Mouse (Mus musculus) left cerebral cortex, postnatal 14 days (tissue): Measurements from ENCODE around the gene Ing1. TPM values are rescaled to one million over a fixed set of nuclear protein-coding genes. Genes with fewer than 3 reads are reported as not detected.

Experiments
- DNase-seq, 2 experiments: peaks; one replicate each; pipeline ENCODE4 v3.0.0; 2021 to 2022; ENCODE audit warnings: low spot score in 2 of 2, mixed read lengths in 1 of 2
- intact Hi-C: fragments of 180-260 bp; cut with DNase I; formaldehyde crosslinking; loops from one replicate; pipeline ENCODE4 v1.15.1; 2025
- total RNA-seq, 2 experiments: library from RNA; stranded (reverse); gene quantifications; 2 replicates each; pipeline ENCODE4 v1.2.3; 2021

Ing1 gene
- total RNA-seq, 2 experiments from 2014 or later, result 39.0 to 43.4 TPM

- no peak for DNase-seq
- intact Hi-C loops, result no loop called here
These were observed 19.7 kb downstream of the Ing1 start for GRCm38 (mm10) chr8:11574911-11575603.

GRCm38 (mm10) chr8:11575604-11576384, 20.4 kb downstream of the Ing1 start:
- intact Hi-C loops, result no loop called here
- no peak for DNase-seq

- intact Hi-C loops, result no loop called here
- no peak for DNase-seq
These were observed 30.4 kb downstream of the Ing1 start for GRCm38 (mm10) chr8:11585513-11586373.

- intact Hi-C loops, result no loop called here
- no peak for DNase-seq
These were observed 31.0 kb downstream of the Ing1 start for GRCm38 (mm10) chr8:11586374-11586745.

GRCm38 (mm10) chr8:11591837-11592236, 36.5 kb downstream of the Ing1 start:
- intact Hi-C loops, result no loop called here
- DNase-seq, result no peak

GRCm38 (mm10) chr8:11592296-11592695, 36.9 kb downstream of the Ing1 start:
- intact Hi-C loops, result no loop called here
- no peak for DNase-seq

GRCm38 (mm10) chr8:11593222-11593884, 38.0 kb downstream of the Ing1 start:
- intact Hi-C loops, result no loop called here

GRCm38 (mm10) chr8:11600301-11600951, 45.1 kb downstream of the Ing1 start:
- no peak for DNase-seq
- intact Hi-C loops, result no loop called here

More at GRCm38 (mm10) chr8:11593222-11593884, 38.0 kb downstream of the Ing1 start:
- no peak for DNase-seq

- intact Hi-C loops, result no loop called here
These were observed 46.8 kb downstream of the Ing1 start for GRCm38 (mm10) chr8:11602006-11602680.

GRCm38 (mm10) chr8:11608848-11609247, 53.5 kb downstream of the Ing1 start:
- no peak for DNase-seq
- intact Hi-C loops, result no loop called here

More at GRCm38 (mm10) chr8:11602006-11602680, 46.8 kb downstream of the Ing1 start:
- DNase-seq, result peak; percentile 46 to 61

Other genes starting within 250 kb of the Ing1 start
- 10 to 100 TPM; 72.4 to 78.6 TPM for gene Col4a2, start 242.8 kb upstream of the Ing1 start, total RNA-seq
- 100 to 1,000 TPM; 108 to 118 TPM for gene Col4a1, start 242.7 kb upstream of the Ing1 start, total RNA-seq
- under 1 TPM; 0.42 to 0.87 TPM for gene Rab20, start 76.9 kb upstream of the Ing1 start, total RNA-seq
- 10 to 100 TPM; 53.3 to 58.2 TPM for gene Naxd, start 58.1 kb upstream of the Ing1 start, total RNA-seq
- gene Cars2, start 4.8 kb upstream of the Ing1 start, total RNA-seq, result 10 to 100 TPM; 18.2 to 26.1 TPM
- 10 to 100 TPM; 50.7 to 61.4 TPM for gene Ankrd10, start 80.2 kb downstream of the Ing1 start, total RNA-seq
- gene 1700016D06Rik, start 145.5 kb downstream of the Ing1 start, total RNA-seq, result not detected
- 100 to 1,000 TPM; 172 to 189 TPM for gene Arhgef7, start 172.2 kb downstream of the Ing1 start, total RNA-seq